27 mouse cellular contexts compared by ENCODE assay signal in genomic region chr15:31020769-31021168, GRCm38 (mm10).
DNase-seq lines count a peak whose midpoint lies in the region; ATAC-seq and TF ChIP-seq lines count a peak whose summit lies in the region.
"Had no signal": no experiment of that assay in that cellular context is flagged by ENCODE, and none has a peak within 500 bp of the region (broad histone marks: within the 10 kb centered on the region; RNA-seq: fewer than 3 reads in every experiment).

No protein-coding gene starts in this region.

- WGBS in kidney, embryonic 16.5 days, result 72% methylated on average over 2 of the region's 2 CpGs

- no peaks in the 10 kb centered on the region for H3K79me2 ChIP-seq in CH12.LX (replicated peaks; ENCODE audit: control insufficient read depth, extremely low read depth, insufficient read depth, poor library complexity, severe bottlenecking)

- H3K4me2 ChIP-seq in kidney, embryonic 16.5 days (replicated peaks; ENCODE audit: low read depth, low read length), result no peak overlapping the region
- H3K4me2 ChIP-seq in CH12.LX (ENCODE audit: insufficient read depth, low read depth, poor library complexity, severe bottlenecking), result no peak overlapping the region
- H3K4me2 ChIP-seq: embryonic facial prominence, embryonic 13.5 days; embryonic facial prominence, embryonic 15.5 days; forebrain, embryonic 12.5 days had no signal

- no peak overlapping the region for H3K9ac ChIP-seq in kidney, embryonic 16.5 days (replicated peaks; ENCODE audit: low read length)
- no peak overlapping the region for H3K9ac ChIP-seq in CH12.LX (ENCODE audit: insufficient read depth, low read depth)
- H3K9ac ChIP-seq: embryonic facial prominence, embryonic 13.5 days; embryonic facial prominence, embryonic 15.5 days; forebrain, embryonic 12.5 days had no signal

- no peak for TF ChIP-seq POLR2A in CH12.LX (IDR thresholded peaks at IDR 0.05; ENCODE audit: low read depth, low read length)

- no peaks in the 10 kb centered on the region for H3K9me3 ChIP-seq in kidney, embryonic 16.5 days (ENCODE audit: low read length)
- H3K9me3 ChIP-seq in CH12.LX (replicated peaks; ENCODE audit: low read length), result no peaks in the 10 kb centered on the region
- H3K9me3 ChIP-seq: embryonic facial prominence, embryonic 13.5 days; embryonic facial prominence, embryonic 15.5 days; forebrain, embryonic 10.5 days; forebrain, embryonic 12.5 days had no signal

- no peak for TF ChIP-seq CTCF in CH12.LX (conservative IDR thresholded peaks at IDR 0.05 in 1 of 2, IDR thresholded peaks at IDR 0.05 in 1 of 2; ENCODE audit: low read depth in 2 of 2, low read length in 2 of 2)

- H3K27me3 ChIP-seq in kidney, embryonic 16.5 days (ENCODE audit: insufficient read depth, low read length), result no peaks in the 10 kb centered on the region
- H3K27me3 ChIP-seq in CH12.LX (replicated peaks), result no peaks in the 10 kb centered on the region
- H3K27me3 ChIP-seq: embryonic facial prominence, embryonic 13.5 days; embryonic facial prominence, embryonic 15.5 days; forebrain, embryonic 12.5 days; Patski had no signal

- no peak overlapping the region for H3K4me3 ChIP-seq in kidney, embryonic 16.5 days (ENCODE audit: low read length)
- H3K4me3 ChIP-seq in CH12.LX (replicated peaks in 1 of 3; ENCODE audit: low read depth in 2 of 3, low read length in 2 of 3, poor library complexity in 1 of 3), result no peak overlapping the region
- H3K4me3 ChIP-seq: embryonic facial prominence, embryonic 13.5 days; embryonic facial prominence, embryonic 15.5 days; erythroblast, embryonic 14.5 days; forebrain, embryonic 10.5 days; forebrain, embryonic 12.5 days had no signal

- TF ChIP-seq EP300 in CH12.LX (IDR thresholded peaks at IDR 0.05; ENCODE audit: low read length), result no peak

- DNase-seq in kidney, postnatal 25 days, result no peak
- DNase-seq in 3T3-L1 (ENCODE audit: low read depth, low spot score) (peak; percentile 5), CH12.LX (ENCODE audit: extremely low read depth) (peak; percentile 58), adipocyte (ENCODE audit: low spot score) (no peak)
- DNase-seq in Muller cell, postnatal 12 days (ENCODE audit: inconsistent ontology term), result no peak
- DNase-seq: adrenal gland, adult 2 months; adrenal gland, postnatal 10 days; adrenal gland, postnatal 25 days; B cell, adult 2 months; cerebellum, adult 11 months; cerebellum, adult 18-20 months; cerebellum, adult 8-10 months; cerebellum, adult 9-11 months; cerebellum, postnatal 14 days; cerebellum, postnatal 36 days; embryo, embryonic 11 days had no signal

- in situ Hi-C loops in CH12.LX (cut with MboI; ENCODE audit: low pct_ligation_motif_present, low pct_unique_long_range_greater_than_20kb, low sequenced_read_pairs), result no loop called here

- 0 out of 2 replicates have a peak, but pooled peaks have one; percentile 7 for ATAC-seq in kidney, embryonic 16.5 days (ENCODE audit: low FRiP score, low TSS enrichment)
- ATAC-seq: activated CD4-positive, CD25-positive, alpha-beta regulatory T cell, adult 4 months; CD4-positive, CD25-positive, alpha-beta regulatory T cell, adult 4 months; forebrain, embryonic 14.5 days; forebrain, embryonic 16.5 days; Patski had no signal

- TF ChIP-seq RAD21 in CH12.LX (IDR thresholded peaks at IDR 0.05; ENCODE audit: low read depth, low read length), result no peak

- no peak overlapping the region for H3K27ac ChIP-seq in kidney, embryonic 16.5 days (ENCODE audit: low read length)
- no peak overlapping the region for H3K27ac ChIP-seq in CH12.LX (ENCODE audit: insufficient read depth, low read depth)
- H3K27ac ChIP-seq: embryonic facial prominence, embryonic 13.5 days; embryonic facial prominence, embryonic 15.5 days; forebrain, embryonic 10.5 days; forebrain, embryonic 12.5 days had no signal

- dilution Hi-C loops in CH12.LX (cut with MboI; ENCODE audit: extremely low pct_ligation_motif_present, extremely low pct_unique_long_range_greater_than_20kb, low sequenced_read_pairs), result no loop called here

- no peaks in the 10 kb centered on the region for H3K36me3 ChIP-seq in kidney, embryonic 16.5 days (ENCODE audit: insufficient read depth, low read length)
- H3K36me3 ChIP-seq in CH12.LX (replicated peaks in 1 of 2; ENCODE audit: control insufficient read depth in 1 of 2, insufficient read depth in 1 of 2, low read length in 1 of 2), result no peaks in the 10 kb centered on the region
- H3K36me3 ChIP-seq: embryonic facial prominence, embryonic 13.5 days; embryonic facial prominence, embryonic 15.5 days; forebrain, embryonic 10.5 days; forebrain, embryonic 12.5 days had no signal

- H3K4me1 ChIP-seq in kidney, embryonic 16.5 days (ENCODE audit: insufficient read depth, low read length), result 0 out of 2 replicates have a peak, but pooled peaks cover 4% of the 10 kb centered on the region
- peaks cover 0 to 33% of the 10 kb centered on the region in 2 experiments; a peak in 2 of 4 replicates for H3K4me1 ChIP-seq in CH12.LX (ENCODE audit: control insufficient read depth in 1 of 2, insufficient read depth in 2 of 2)
- H3K4me1 ChIP-seq: embryonic facial prominence, embryonic 13.5 days; embryonic facial prominence, embryonic 15.5 days had no signal

TF ChIP-seq in CH12.LX, 34 proteins besides CTCF, POLR2A, EP300 and RAD21:
- TF ChIP-seq BHLHE40 (IDR thresholded peaks at IDR 0.05; ENCODE audit: low read depth, low read length) (no peak), GABPA (IDR thresholded peaks at IDR 0.05; ENCODE audit: insufficient replicate concordance, low read depth, low read length) (no peak), E2F4 (IDR thresholded peaks at IDR 0.05; ENCODE audit: insufficient replicate concordance, low read depth, low read length) (no peak), USF2 (conservative IDR thresholded peaks at IDR 0.05; ENCODE audit: low read depth, low read length) (no peak), CHD1 (IDR thresholded peaks at IDR 0.05; ENCODE audit: low read depth, low read length) (no peak), POLR2AphosphoS2 (IDR thresholded peaks at IDR 0.05; ENCODE audit: low read depth, low read length) (no peak), USF1 (IDR thresholded peaks at IDR 0.05; ENCODE audit: low read depth, low read length) (no peak), TCF12 (IDR thresholded peaks at IDR 0.05; ENCODE audit: low read depth, low read length) (no peak), NRF1 (IDR thresholded peaks at IDR 0.05; ENCODE audit: low read depth, low read length) (no peak), MAFK (IDR thresholded peaks at IDR 0.05; ENCODE audit: insufficient replicate concordance, low read length) (no peak)

Comparison
In these comparisons a context has a peak if more than half of its experiments do, and no peak if none do; other contexts are left out.
1. DNase-seq: peak in 3T3-L1 (single experiment) and CH12.LX (single experiment); none in kidney, postnatal 25 days (0 of 2), Muller cell, postnatal 12 days (single experiment) and adipocyte (single experiment).